Mouse (Mus musculus): ENCODE results near the gene Nfil3.

GRCm38 (mm10) chr13:52976510-52977220 lies 4.2 kb downstream of the Nfil3 start:
- TF ChIP-seq ZNF384 (IDR thresholded peaks at IDR 0.05; ENCODE audit: low read depth, low read length) (no peak), HCFC1 (IDR thresholded peaks at IDR 0.05; ENCODE audit: borderline replicate concordance, insufficient read depth, low read length) (no peak)

All from ES-E14 (cell line).